ENCODE assay signal across 7 mouse cellular contexts in genomic region chr14:31336369-31337155, GRCm38 (mm10). TPM values are rescaled to one million over a fixed set of nuclear protein-coding genes. Genes with fewer than 3 reads are reported as not detected.
DNase-seq lines count a peak whose midpoint lies in the region; ATAC-seq lines count a peak whose summit lies in the region.

Gene Capn7 (plus strand): TSS chr14:31336638.

- H3K4me2 ChIP-seq in embryonic facial prominence, embryonic 11.5 days (ENCODE audit: low read depth, low read length): peak within 1 kb of the TSS; percentile 57
- peak within 1 kb of the TSS; percentile 60 for H3K4me2 ChIP-seq in midbrain, embryonic 13.5 days (replicated peaks)

- H3K36me3 ChIP-seq in embryonic facial prominence, embryonic 11.5 days (replicated peaks; ENCODE audit: control insufficient read depth, insufficient read depth, low read depth, low read length): no peaks in the 10 kb centered on the region
- peaks cover 10% of the 10 kb centered on the region for H3K36me3 ChIP-seq in limb, embryonic 10.5 days
- peaks cover 9% of the 10 kb centered on the region for H3K36me3 ChIP-seq in midbrain, embryonic 13.5 days

- under 1% methylated on average over 78 of the region's 78 CpGs for WGBS in embryonic facial prominence, embryonic 11.5 days
- under 1% methylated on average over 78 of the region's 78 CpGs for WGBS in limb, embryonic 10.5 days
- under 1% methylated on average over 78 of the region's 78 CpGs for WGBS in midbrain, embryonic 13.5 days

- H3K9me3 ChIP-seq in embryonic facial prominence, embryonic 11.5 days (replicated peaks; ENCODE audit: control insufficient read depth, low read length): no peaks in the 10 kb centered on the region
- H3K9me3 ChIP-seq in limb, embryonic 10.5 days (replicated peaks): no peaks in the 10 kb centered on the region
- no peaks in the 10 kb centered on the region for H3K9me3 ChIP-seq in midbrain, embryonic 13.5 days

- peak within 1 kb of the TSS; percentile 80 for H3K27ac ChIP-seq in embryonic facial prominence, embryonic 11.5 days (replicated peaks; ENCODE audit: low read depth, low read length)
- H3K27ac ChIP-seq in limb, embryonic 10.5 days: peak within 1 kb of the TSS; percentile 93
- peak within 1 kb of the TSS; percentile 95 for H3K27ac ChIP-seq in midbrain, embryonic 13.5 days

- no peaks in the 10 kb centered on the region for H3K27me3 ChIP-seq in embryonic facial prominence, embryonic 11.5 days (ENCODE audit: control insufficient read depth, insufficient read depth, low read length)
- H3K27me3 ChIP-seq in limb, embryonic 10.5 days (ENCODE audit: low read depth, poor library complexity, severe bottlenecking): no peaks in the 10 kb centered on the region
- H3K27me3 ChIP-seq in midbrain, embryonic 13.5 days: no peaks in the 10 kb centered on the region; the same call in 1 of the 2 replicates

- H3K4me1 ChIP-seq in embryonic facial prominence, embryonic 11.5 days (ENCODE audit: control insufficient read depth, insufficient read depth, low read length): no peaks in the 10 kb centered on the region
- H3K4me1 ChIP-seq in limb, embryonic 10.5 days: peaks cover 11% of the 10 kb centered on the region
- peaks cover 24% of the 10 kb centered on the region for H3K4me1 ChIP-seq in midbrain, embryonic 13.5 days (replicated peaks)

- peak within 1 kb of the TSS; percentile 79 for H3K4me3 ChIP-seq in embryonic facial prominence, embryonic 11.5 days (ENCODE audit: low read depth, low read length)
- peak within 1 kb of the TSS; percentile 89 for H3K4me3 ChIP-seq in limb, embryonic 10.5 days
- H3K4me3 ChIP-seq in midbrain, embryonic 13.5 days (replicated peaks): peak within 1 kb of the TSS; percentile 91

- peak; percentile 94 for ATAC-seq in embryonic facial prominence, embryonic 11.5 days (replicated peaks; ENCODE audit: insufficient number of reproducible peaks, low FRiP score, low TSS enrichment, low read depth)
- ATAC-seq in granulocyte monocyte progenitor cell, adult 5-6 weeks (replicated peaks; ENCODE audit: poor library complexity, severe bottlenecking): peak; percentile 95
- peak; percentile 98 for ATAC-seq in midbrain, embryonic 13.5 days

- peak; percentile 100 for DNase-seq in adrenal gland, postnatal 14 days
- DNase-seq in embryonic facial prominence, embryonic 11.5 days (ENCODE audit: low spot score): peak; percentile 99
- DNase-seq in kidney, adult 11 months: peak; percentile 97
- DNase-seq in limb, embryonic 10.5 days (ENCODE audit: low spot score): peak; percentile 100
- DNase-seq in spleen, adult 12 weeks (ENCODE audit: low spot score): peak; percentile 100

- peak within 1 kb of the TSS; percentile 86 for H3K9ac ChIP-seq in embryonic facial prominence, embryonic 11.5 days (replicated peaks; ENCODE audit: low read length)
- H3K9ac ChIP-seq in midbrain, embryonic 13.5 days (replicated peaks): peak within 1 kb of the TSS; percentile 85

RNA-seq across cellular contexts. Expression of gene Capn7, which starts in this region (rescaled TPM):
- 36.8 and 41.2 TPM in 2 replicates for total RNA-seq in adrenal gland, postnatal 14 days (2021)
- polyA plus RNA-seq in embryonic facial prominence, embryonic 11.5 days (2014; fragmentation: Nextera tagmentation; extraction: Ambion mirVana): 36.8 and 38.5 TPM in 2 replicates
- total RNA-seq in granulocyte monocyte progenitor cell, adult 5-6 weeks (2014; fragmentation: Nextera tagmentation): 35.9 and 42.7 TPM in 2 replicates
- 49.2 and 61.5 TPM in 2 replicates for total RNA-seq in granulocyte monocyte progenitor cell, adult 5-6 weeks (2017)
- polyA plus RNA-seq in limb, embryonic 10.5 days (2016; fragmentation: Nextera tagmentation; extraction: Ambion mirVana): 22.8 and 31.1 TPM in 2 replicates
- 66.3 and 69.7 TPM in 2 replicates for polyA plus RNA-seq in midbrain, embryonic 13.5 days (2015; fragmentation: Nextera tagmentation; extraction: Ambion mirVana)

Comparison
In these comparisons a context has a peak if more than half of its experiments do, and no peak if none do; other contexts are left out.
1. Peak in every context shown above with its lines: DNase-seq, ATAC-seq, H3K4me3 ChIP-seq and H3K27ac ChIP-seq.